Mouse (Mus musculus): ENCODE measurements around the gene Tas2r122. TPM values are rescaled to one million over a fixed set of nuclear protein-coding genes. Genes with fewer than 3 reads are reported as not detected.
"Not testable (repeated sequence)": the region's sequence is repeated elsewhere in the genome, so short reads cannot be mapped to it uniquely, and the experiment has no call there.

The Tas2r122 gene
- polyA plus RNA-seq (2012; rRNA removed) (not detected in 2 replicates), polyA plus RNA-seq (2014; fragmentation: Nextera tagmentation; extraction: Ambion mirVana) (not detected in 2 replicates)

- H3K4me2 ChIP-seq (ENCODE audit: low read depth): no peak within 1 kb of the TSS
- no peaks in the 10 kb centered on the region for H3K36me3 ChIP-seq (replicated peaks; ENCODE audit: control insufficient read depth, insufficient read depth, low read depth)
- H3K4me1 ChIP-seq (replicated peaks; ENCODE audit: control insufficient read depth in 2 of 2, insufficient read depth in 2 of 2, low read length in 1 of 2): no peaks in the 10 kb centered on the region
- no peak for DNase-seq (ENCODE audit: low read depth in 3 of 3, low spot score in 3 of 3)
- no peak for ATAC-seq (ENCODE audit: insufficient read depth)
- WGBS (ENCODE audit: insufficient replicate concordance): 61% methylated on average over 3 of the region's 3 CpGs
- no peak for TF ChIP-seq CTCF (IDR thresholded peaks at IDR 0.05; ENCODE audit: low read depth)
- no peak for TF ChIP-seq EP300 (IDR thresholded peaks at IDR 0.05; ENCODE audit: low read depth)
- no peak within 1 kb of the TSS for H3K9ac ChIP-seq (replicated peaks)
- no peaks in the 10 kb centered on the region for H3K27me3 ChIP-seq (ENCODE audit: control insufficient read depth, insufficient read depth, low read length)
- no peak within 1 kb of the TSS for H3K4me3 ChIP-seq (ENCODE audit: insufficient read depth in 1 of 2, low read depth in 2 of 2, low read length in 2 of 2)
- H3K9me3 ChIP-seq (ENCODE audit: control insufficient read depth, low read length): no peaks in the 10 kb centered on the region
- no peak within 1 kb of the TSS for H3K27ac ChIP-seq
Observed at GRCm38 (mm10) chr6:132711828-132712227, at the start of gene Tas2r122. TSS of gene Tas2r122 (minus strand) at chr6:132711928.

GRCm38 (mm10) chr6:132754430-132754829, 42.7 kb upstream of the Tas2r122 start, which contains the start of gene Tas2r124:
TSS of gene Tas2r124 (plus strand) at chr6:132754730.
- ATAC-seq (ENCODE audit: insufficient read depth): no peak
- H3K4me3 ChIP-seq (ENCODE audit: insufficient read depth in 1 of 2, low read depth in 2 of 2, low read length in 2 of 2): no peak within 1 kb of the TSS
- no peak within 1 kb of the TSS for H3K9ac ChIP-seq (replicated peaks)
- TF ChIP-seq CTCF (IDR thresholded peaks at IDR 0.05; ENCODE audit: low read depth): no peak
- no peak for TF ChIP-seq EP300 (IDR thresholded peaks at IDR 0.05; ENCODE audit: low read depth)
- no peaks in the 10 kb centered on the region for H3K9me3 ChIP-seq (ENCODE audit: control insufficient read depth, low read length)
- no peaks in the 10 kb centered on the region for H3K4me1 ChIP-seq (replicated peaks; ENCODE audit: control insufficient read depth in 2 of 2, insufficient read depth in 2 of 2, low read length in 1 of 2)
- no peaks in the 10 kb centered on the region for H3K36me3 ChIP-seq (replicated peaks; ENCODE audit: control insufficient read depth, insufficient read depth, low read depth)
- no peak within 1 kb of the TSS for H3K27ac ChIP-seq
- 55% methylated on average over 1 of the region's 1 CpGs for whole genome bisulfite sequencing (ENCODE audit: insufficient replicate concordance)
- DNase-seq (ENCODE audit: low read depth in 3 of 3, low spot score in 3 of 3): no peak
- H3K4me2 ChIP-seq (ENCODE audit: low read depth): no peak within 1 kb of the TSS
- no peaks in the 10 kb centered on the region for H3K27me3 ChIP-seq (ENCODE audit: control insufficient read depth, insufficient read depth, low read length)

- no peaks in the 10 kb centered on the region for H3K36me3 ChIP-seq (replicated peaks; ENCODE audit: control insufficient read depth, insufficient read depth, low read depth)
- no peaks in the 10 kb centered on the region for H3K4me1 ChIP-seq (replicated peaks; ENCODE audit: control insufficient read depth in 2 of 2, insufficient read depth in 2 of 2, low read length in 1 of 2)
- WGBS (ENCODE audit: insufficient replicate concordance): 56% methylated on average over 2 of the region's 2 CpGs
- no peak for DNase-seq (ENCODE audit: low read depth in 3 of 3, low spot score in 3 of 3)
- H3K4me2 ChIP-seq (ENCODE audit: low read depth): no peak overlapping the region
- H3K9me3 ChIP-seq (ENCODE audit: control insufficient read depth, low read length): no peaks in the 10 kb centered on the region
- no peak overlapping the region for H3K9ac ChIP-seq (replicated peaks)
- H3K4me3 ChIP-seq (ENCODE audit: insufficient read depth in 1 of 2, low read depth in 2 of 2, low read length in 2 of 2): no peak overlapping the region
- TF ChIP-seq EP300 (IDR thresholded peaks at IDR 0.05; ENCODE audit: low read depth) (no peak), CTCF (IDR thresholded peaks at IDR 0.05; ENCODE audit: low read depth) (no peak)
- no peak for ATAC-seq (ENCODE audit: insufficient read depth)
- H3K27ac ChIP-seq: no peak overlapping the region
- H3K27me3 ChIP-seq (ENCODE audit: control insufficient read depth, insufficient read depth, low read length): no peaks in the 10 kb centered on the region
Observed at GRCm38 (mm10) chr6:132750206-132750605, 38.5 kb upstream of the Tas2r122 start.

GRCm38 (mm10) chr6:132737935-132738334, 26.2 kb upstream of the Tas2r122 start, which contains the start of gene Tas2r115:
TSS of gene Tas2r115 (minus strand) at chr6:132738035.
- no peaks in the 10 kb centered on the region for H3K36me3 ChIP-seq (replicated peaks; ENCODE audit: control insufficient read depth, insufficient read depth, low read depth)
- H3K4me3 ChIP-seq (ENCODE audit: insufficient read depth in 1 of 2, low read depth in 2 of 2, low read length in 2 of 2): no peak within 1 kb of the TSS
- ATAC-seq (ENCODE audit: insufficient read depth): no peak
- no peaks in the 10 kb centered on the region for H3K27me3 ChIP-seq (ENCODE audit: control insufficient read depth, insufficient read depth, low read length)
- H3K9ac ChIP-seq (replicated peaks): no peak within 1 kb of the TSS
- 52% methylated on average over 2 of the region's 2 CpGs for WGBS (ENCODE audit: insufficient replicate concordance)
- no peak for DNase-seq (ENCODE audit: low read depth in 3 of 3, low spot score in 3 of 3)
- no peaks in the 10 kb centered on the region for H3K4me1 ChIP-seq (replicated peaks; ENCODE audit: control insufficient read depth in 2 of 2, insufficient read depth in 2 of 2, low read length in 1 of 2)
- H3K27ac ChIP-seq: no peak within 1 kb of the TSS
- TF ChIP-seq EP300 (IDR thresholded peaks at IDR 0.05; ENCODE audit: low read depth): no peak
- TF ChIP-seq CTCF (IDR thresholded peaks at IDR 0.05; ENCODE audit: low read depth): no peak
- H3K9me3 ChIP-seq (ENCODE audit: control insufficient read depth, low read length): no peaks in the 10 kb centered on the region
- no peak within 1 kb of the TSS for H3K4me2 ChIP-seq (ENCODE audit: low read depth)

- Histone ChIP-seq H3K27me3 (ENCODE audit: control insufficient read depth, insufficient read depth, low read length) (no peaks in the 10 kb centered on the region), H3K4me3 (ENCODE audit: insufficient read depth in 1 of 2, low read depth in 2 of 2, low read length in 2 of 2) (no peak within 1 kb of the TSS), H3K4me1 (replicated peaks; ENCODE audit: control insufficient read depth in 2 of 2, insufficient read depth in 2 of 2, low read length in 1 of 2) (no peaks in the 10 kb centered on the region), H3K9me3 (ENCODE audit: control insufficient read depth, low read length) (no peaks in the 10 kb centered on the region), H3K36me3 (replicated peaks; ENCODE audit: control insufficient read depth, insufficient read depth, low read depth) (no peaks in the 10 kb centered on the region), H3K9ac (replicated peaks) (no peak within 1 kb of the TSS), H3K27ac (no peak within 1 kb of the TSS), H3K4me2 (ENCODE audit: low read depth) (no peak within 1 kb of the TSS)
- no peak for ATAC-seq (ENCODE audit: insufficient read depth)
- WGBS (ENCODE audit: insufficient replicate concordance): 53% methylated on average over 1 of the region's 1 CpGs
- TF ChIP-seq CTCF (IDR thresholded peaks at IDR 0.05; ENCODE audit: low read depth) (no peak), EP300 (IDR thresholded peaks at IDR 0.05; ENCODE audit: low read depth) (no peak)
- DNase-seq (ENCODE audit: low read depth in 3 of 3, low spot score in 3 of 3): no peak
Observed at GRCm38 (mm10) chr6:132700907-132701306, 10.8 kb downstream of the Tas2r122 start, which contains the start of gene Tas2r121. TSS of gene Tas2r121 (minus strand) at chr6:132701007.

- not testable (repeated sequence) for H3K36me3 ChIP-seq (replicated peaks; ENCODE audit: control insufficient read depth, insufficient read depth, low read depth); H3K4me2 ChIP-seq (ENCODE audit: low read depth); DNase-seq (ENCODE audit: low read depth in 3 of 3, low spot score in 3 of 3); ATAC-seq (ENCODE audit: insufficient read depth); H3K4me3 ChIP-seq (ENCODE audit: insufficient read depth in 1 of 2, low read depth in 2 of 2, low read length in 2 of 2); H3K27me3 ChIP-seq (ENCODE audit: control insufficient read depth, insufficient read depth, low read length); H3K27ac ChIP-seq; H3K9ac ChIP-seq (replicated peaks); H3K4me1 ChIP-seq (replicated peaks; ENCODE audit: control insufficient read depth in 2 of 2, insufficient read depth in 2 of 2, low read length in 1 of 2); H3K9me3 ChIP-seq (ENCODE audit: control insufficient read depth, low read length)
- 57% methylated on average over 7 of the region's 7 CpGs for WGBS (ENCODE audit: insufficient replicate concordance)
Observed at GRCm38 (mm10) chr6:132691596-132691995, 20.1 kb downstream of the Tas2r122 start.
